Mouse (Mus musculus) neutrophil, adult 5-6 weeks (primary cell): Measurements from ENCODE around the gene Gp2. TPM values are rescaled to one million over a fixed set of nuclear protein-coding genes. Genes with fewer than 3 reads are reported as not detected.

ENCODE experiments used
- ATAC-seq: fragments of 151-379, 151-347 bp; 2 replicates; pipeline ENCODE4 v1.8.0; 2017; ENCODE audit warnings: mild to moderate bottlenecking, moderate TSS enrichment; ENCODE audit not compliant: insufficient number of reproducible peaks, poor library complexity, low FRiP score, severe bottlenecking; ENCODE audit errors: extremely low read depth
- total RNA-seq: library from RNA; stranded (forward); fragments of 200-1000 nt; gene quantifications from 2 replicates; pipeline ENCODE4 v1.2.3, GENCODE M21; 2017

Gp2 gene
- total RNA-seq = not detected in 2 replicates

DNA sequence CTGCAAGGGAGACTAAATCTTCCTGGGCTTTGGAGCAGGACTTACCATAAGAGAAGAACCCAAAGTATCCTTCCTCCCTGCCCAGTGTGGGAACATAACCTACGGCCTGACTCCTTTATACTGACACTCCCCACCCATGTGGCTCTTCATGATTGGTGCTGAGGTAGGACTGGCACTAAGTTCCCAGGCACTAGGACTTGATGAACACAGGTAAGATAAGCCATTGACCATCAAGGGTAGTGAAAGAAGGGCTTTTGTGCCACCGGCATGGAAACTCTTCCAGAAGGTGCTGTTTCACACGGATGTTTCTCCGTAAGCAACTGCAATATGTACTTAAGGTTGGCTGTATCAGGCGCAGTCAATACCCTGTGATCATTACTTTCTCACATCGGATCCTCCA lies at the start of gene Gp2:
Gene Gp2, minus strand, starts transcription at position 101 of the 400 bp plus-strand sequence.
- no peak for ATAC-seq

DNA sequence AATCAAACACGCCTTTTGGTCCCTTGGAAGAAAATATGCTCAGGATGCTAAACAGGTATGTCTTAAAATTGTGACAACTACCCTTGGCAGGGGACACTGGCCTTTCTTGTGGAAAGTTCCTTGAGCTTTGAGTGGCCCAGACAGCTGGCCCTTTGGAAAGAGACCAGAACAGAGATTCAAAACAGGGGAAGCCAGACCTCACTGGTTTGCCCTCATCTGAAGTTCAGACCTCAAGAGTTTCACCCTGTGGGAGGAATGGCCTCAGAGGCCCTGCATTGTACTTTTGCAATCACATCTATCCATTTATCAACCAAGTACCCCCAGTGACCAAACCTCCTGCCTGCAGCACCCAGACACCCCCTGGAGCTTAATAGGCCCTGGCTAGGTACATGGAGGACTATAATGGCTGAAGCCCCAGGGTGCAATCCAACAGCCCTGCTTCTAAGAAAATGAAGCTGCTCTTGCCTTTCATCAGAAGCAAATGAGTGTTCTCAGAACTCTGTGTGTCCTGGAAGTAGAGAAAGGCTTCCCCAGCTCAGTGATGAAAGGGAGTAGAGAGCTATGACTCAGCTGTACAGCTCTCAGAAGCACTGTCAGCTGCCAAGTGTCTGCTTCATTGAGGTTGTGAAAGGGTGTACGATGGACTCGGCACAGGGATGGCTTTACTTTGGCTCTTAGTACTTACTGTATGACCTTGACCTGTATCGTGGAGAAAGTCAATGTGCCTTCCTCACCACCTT lies 31.1 kb upstream of the Gp2 start:
- ATAC-seq = no peak

DNA sequence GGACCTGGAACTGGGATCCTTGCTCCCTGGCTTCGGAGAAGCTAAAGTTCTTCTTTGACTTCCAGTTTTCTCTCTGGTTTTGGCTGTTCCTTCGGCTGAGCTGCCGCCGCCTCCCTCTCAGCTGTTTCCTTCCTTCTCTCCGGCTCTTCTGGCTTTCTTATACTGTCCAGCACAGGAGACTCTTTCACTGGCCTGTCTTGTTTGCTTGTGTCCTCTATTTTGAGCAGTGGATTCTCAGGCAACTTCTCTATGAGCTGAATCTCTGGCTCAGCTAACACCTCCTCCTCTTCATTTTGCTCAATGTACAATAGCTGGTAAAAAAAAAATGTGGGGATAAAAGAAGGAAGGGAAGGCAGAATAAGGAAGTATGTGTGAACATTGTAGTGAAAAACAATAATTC lies 27.6 kb upstream of the Gp2 start:
- ATAC-seq = no peak

DNA sequence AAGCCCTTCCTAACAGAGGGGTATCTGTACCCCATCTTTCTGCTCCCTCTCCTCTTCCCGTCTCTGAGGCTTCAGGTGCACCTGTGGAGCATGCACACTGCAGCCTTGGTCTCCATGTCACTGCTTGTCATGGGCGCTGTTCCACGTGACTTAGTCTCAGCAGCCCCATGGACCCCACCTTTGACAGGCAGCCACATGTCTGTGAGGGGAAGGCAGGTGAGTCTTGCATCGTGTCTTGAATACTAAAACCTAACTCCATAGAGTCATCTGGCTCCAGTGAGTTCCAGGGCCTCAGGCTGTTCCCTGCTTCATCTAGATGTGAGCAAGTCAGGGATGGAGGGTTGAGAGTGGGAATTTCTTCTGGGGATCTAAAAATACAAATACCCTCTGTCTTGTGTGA lies 25.1 kb upstream of the Gp2 start:
- ATAC-seq = no peak

DNA sequence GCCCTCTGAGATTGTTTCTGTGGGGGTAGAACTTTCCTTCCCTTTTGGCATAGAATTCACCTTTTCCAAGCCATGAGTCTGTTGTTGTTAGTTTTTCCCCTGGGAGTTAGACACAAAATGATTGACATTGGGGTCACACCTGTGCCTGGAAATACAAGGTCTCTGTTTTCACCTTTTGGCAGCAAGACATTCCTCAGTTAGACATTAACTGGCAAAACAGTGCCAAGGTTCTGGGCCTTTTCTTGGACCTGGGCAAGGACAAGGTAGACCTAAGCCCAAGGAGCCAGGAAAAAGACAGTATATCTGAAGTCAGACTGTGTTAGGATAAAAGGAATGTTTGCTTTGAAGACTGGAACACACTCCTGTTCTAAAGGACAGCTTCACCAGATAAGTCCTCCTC lies 20.2 kb upstream of the Gp2 start, which contains the start of gene Umod:
Gene Umod, minus strand, starts transcription at position 27 of the 400 bp plus-strand sequence.
- ATAC-seq = no peak

DNA sequence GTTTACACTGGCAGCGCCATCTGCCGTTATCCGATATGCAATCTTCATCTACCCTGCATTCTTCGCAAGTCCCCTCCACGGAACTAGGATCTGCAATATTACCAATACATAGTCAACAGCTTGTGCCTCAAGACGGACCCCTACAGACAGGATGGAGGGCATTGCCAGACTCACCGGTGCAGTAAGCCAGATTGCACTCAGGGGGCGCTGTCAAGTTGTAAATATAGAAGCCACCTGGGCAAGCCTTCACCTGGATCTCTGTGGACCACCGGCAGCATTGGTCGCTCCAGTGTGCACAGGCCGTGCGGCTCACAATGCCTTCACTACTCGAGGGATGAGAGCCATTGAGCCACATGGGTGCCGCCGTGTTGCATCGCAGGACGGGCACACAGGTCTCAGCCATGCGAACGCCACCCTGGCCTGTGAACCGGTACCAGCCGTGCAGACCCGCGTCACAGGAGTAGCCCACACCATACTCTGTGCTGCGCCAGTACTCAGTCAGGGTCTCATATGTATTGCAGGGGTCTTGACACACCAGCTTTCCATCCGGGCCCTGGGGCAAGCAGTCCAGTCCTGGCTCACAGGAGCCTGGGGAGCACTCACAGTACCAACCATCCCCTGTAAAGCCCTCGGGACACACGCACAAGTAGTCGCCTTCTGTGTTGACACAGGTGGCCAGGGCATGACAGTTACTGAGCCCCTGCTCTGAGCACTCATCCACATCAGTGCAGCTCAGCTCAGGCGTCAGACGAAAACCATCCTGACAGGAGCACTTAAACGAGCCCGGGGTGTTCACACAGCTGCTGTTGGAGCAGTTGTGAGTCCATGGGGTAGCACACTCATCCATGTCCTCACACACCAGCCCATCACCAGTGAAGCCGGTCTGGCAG lies 17.7 kb upstream of the Gp2 start:
- no peak for ATAC-seq

DNA sequence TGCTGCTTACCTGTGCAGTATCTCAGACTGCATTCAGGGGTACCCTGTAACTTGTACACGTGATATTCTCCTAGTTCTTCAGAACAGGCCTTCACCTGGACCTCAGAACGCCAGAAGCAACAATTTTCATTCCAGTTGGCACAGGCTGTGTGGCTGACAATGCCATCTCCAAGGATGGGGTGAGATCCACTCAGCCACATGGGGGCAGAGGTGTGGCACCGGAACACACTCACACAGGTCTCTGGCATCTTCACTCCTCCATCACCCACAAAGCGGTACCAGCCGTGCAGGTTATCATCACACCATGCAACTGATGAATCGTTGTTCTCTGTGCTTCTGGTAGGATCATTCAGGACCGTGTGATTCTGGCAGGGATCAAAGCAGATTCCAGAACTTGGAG lies 4.9 kb downstream of the Gp2 start:
- no peak for ATAC-seq

DNA sequence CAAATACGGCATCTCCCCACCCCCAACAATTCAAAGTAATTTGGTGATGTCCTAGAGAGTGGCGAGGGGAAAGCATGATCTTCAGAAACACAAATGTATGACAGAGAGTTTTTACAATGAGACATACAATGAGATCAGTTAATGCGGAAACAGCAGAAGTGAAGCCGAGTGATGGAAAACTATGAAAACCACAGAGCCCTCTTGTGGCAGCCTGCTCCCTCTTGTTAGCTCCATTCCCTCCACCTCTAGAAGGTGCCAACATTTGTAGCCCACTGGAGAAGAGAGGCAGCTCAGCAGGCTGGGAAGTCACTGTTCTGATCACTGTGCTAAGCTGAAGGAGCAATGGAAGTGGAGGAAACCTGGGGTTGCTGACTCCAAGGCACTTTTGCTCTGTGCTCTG lies 15.2 kb downstream of the Gp2 start:
- no peak for ATAC-seq

DNA sequence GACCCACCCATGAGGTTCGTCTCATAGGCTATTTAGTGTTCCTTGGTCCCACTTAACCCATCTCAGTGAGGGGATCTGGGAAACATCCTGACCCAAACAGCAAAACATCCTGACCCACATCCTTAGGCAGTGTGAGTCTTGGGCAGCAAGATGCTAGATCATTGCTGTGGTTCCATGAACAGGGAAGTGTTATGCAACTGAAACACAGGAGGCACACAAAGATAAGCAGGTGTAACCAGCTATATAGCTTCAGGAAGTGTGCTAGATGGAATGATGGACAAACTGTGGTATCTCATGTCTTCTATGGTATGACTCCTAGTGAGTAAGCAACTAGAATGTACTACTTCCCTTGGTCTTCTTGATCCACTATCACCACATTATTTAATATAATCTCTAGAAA lies 17.1 kb downstream of the Gp2 start:
- no peak for ATAC-seq

DNA sequence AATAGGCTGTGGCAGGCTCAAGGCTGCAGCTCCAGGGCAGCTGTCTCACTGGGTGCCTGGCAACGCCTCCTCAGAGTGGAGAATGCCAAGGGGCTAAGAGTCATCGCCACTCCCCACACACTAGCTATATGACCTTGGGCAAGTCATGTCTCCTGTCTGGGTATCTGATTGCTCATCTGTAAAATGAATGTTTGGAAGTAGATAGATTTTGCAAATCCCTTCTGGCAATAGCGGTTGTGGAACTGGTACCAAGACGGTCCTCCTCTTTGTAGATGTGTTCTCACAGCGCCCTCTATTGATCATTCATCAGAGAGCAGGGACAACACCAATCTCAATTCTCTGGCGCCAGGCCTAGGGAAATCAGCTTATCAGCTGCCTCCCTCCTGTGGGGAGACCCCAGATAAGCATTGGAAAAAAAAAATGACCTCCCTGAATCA lies 31.9 kb downstream of the Gp2 start:
- ATAC-seq = no peak

DNA sequence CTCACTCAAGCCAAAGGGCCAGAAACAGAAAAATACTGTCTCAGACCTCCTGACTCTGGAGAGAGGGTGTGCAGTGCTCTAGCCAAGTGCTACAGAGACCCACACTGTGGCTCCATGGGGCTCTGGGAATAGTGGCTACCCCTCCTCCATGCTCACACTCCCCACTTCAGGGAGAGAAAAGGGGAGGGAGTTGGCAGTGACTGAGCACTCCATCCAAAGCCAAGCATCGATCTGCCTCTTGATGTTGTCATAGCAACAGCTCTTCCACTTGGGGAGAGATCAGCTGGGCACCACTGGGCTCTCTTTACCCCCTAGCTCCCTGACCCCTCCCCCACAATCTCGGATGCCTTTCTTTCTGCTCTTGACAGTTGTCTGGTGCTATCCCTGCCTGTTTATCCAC lies 38.4 kb downstream of the Gp2 start:
- ATAC-seq = no peak

DNA sequence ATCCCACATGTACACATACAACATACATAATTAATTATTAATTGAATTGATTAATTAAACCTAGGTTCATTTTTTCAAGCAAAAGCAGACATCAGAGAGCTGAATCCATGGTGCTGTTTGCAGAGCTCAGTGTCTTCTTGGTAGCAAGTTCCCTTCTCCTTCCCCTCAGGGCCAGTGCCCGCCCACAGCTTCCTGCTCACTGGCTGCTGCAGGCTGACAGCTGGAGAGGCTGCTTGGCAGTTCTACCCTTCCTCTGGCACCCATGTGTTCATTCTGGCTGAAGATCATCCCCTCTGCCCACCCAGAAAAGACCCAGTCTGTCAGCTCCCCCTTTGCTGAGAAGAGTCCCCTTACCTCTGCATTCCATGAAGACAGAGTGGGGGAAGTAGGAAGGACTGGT lies 40.6 kb downstream of the Gp2 start:
- ATAC-seq = no peak

DNA sequence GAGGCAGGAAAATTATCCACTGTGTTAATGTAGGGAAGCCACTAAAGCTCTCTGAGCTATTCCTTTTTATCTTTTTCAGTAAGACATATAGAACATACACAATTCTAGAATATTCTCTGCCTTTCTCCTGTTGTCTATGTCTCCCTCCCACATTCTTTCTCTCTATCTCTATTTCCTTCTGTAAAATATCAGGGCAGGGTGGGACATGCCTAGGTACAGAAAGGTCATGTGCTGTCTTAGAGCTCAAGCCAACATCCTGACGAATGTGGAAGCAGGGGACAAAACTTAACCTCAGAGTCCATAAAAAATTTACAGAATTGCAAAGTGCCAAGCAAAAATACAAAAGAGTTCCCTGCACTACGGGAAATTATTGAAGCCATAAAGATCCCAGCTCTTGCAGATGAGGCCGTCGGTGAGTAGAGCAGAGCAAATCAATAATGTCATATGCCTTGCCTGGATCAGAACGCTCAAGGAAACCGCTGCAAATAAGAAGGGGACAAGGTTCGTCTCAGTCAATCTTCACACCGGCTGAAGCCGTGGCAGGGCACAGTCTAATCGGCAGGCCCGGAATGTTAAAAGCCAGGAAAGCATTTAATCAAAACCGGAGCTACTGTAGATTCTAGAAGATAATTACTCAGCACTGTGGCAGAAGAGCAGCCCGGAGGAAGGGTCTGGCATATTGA lies 64.9 kb downstream of the Gp2 start:
- no peak for ATAC-seq

Other genes starting within 250 kb of the Gp2 start
- gene Umod, start 20.0 kb upstream of the Gp2 start, total RNA-seq = not detected in 2 replicates
- gene Acsm5, start 60.2 kb upstream of the Gp2 start, total RNA-seq = not detected in 2 replicates
- not detected in 2 replicates for gene Pdilt, start 64.2 kb upstream of the Gp2 start, total RNA-seq
- gene Acsm2, start 95.1 kb upstream of the Gp2 start, total RNA-seq = under 0.01 TPM in 1 of 2 replicates, not detected in the other
- not detected in 2 replicates for gene Acsm1, start 147.7 kb upstream of the Gp2 start, total RNA-seq
- gene Acsm4, start 230.7 kb upstream of the Gp2 start, total RNA-seq = not detected in 2 replicates